Mouse (Mus musculus) spleen, adult 2 months (tissue): ENCODE results near the gene Rnf213. TPM values are rescaled to one million over a fixed set of nuclear protein-coding genes. Genes with fewer than 3 reads are reported as not detected.
A peak's percentile ranks its signal among the peaks of the same experiment; 100 is the strongest.

Experiments used
- DNase-seq, 2 experiments: peaks; one replicate each; pipeline versions ENCODE4 v3.0.0 to v3.0.0-alpha.2; 2012 to 2021; ENCODE audit warnings: low spot score in 2 of 2, low read depth in 1 of 2
- H3K27ac ChIP-seq: fragments of 200-500 bp; 2 replicates; pipeline ENCODE4 v1.5.1; 2012; ENCODE audit warnings: low read length, inconsistent platforms; ENCODE audit not compliant: insufficient read depth
- H3K27me3 ChIP-seq: fragments of 200-500 bp; 2 replicates; pipeline ENCODE4 v1.6.1; 2012; ENCODE audit warnings: mild to moderate bottlenecking, moderate library complexity, low read length, inconsistent platforms; ENCODE audit not compliant: control insufficient read depth, insufficient read depth
- H3K36me3 ChIP-seq: fragments of 200-500 bp; 2 replicates; pipeline ENCODE4 v1.6.1; 2012; ENCODE audit warnings: mild to moderate bottlenecking, low read length, inconsistent platforms; ENCODE audit not compliant: control insufficient read depth, insufficient read depth
- H3K4me1 ChIP-seq: fragments of 200-500 bp; 2 replicates; pipeline ENCODE4 v1.6.1; 2011; ENCODE audit warnings: inconsistent platforms; ENCODE audit not compliant: control insufficient read depth, insufficient read depth, insufficient read length
- H3K4me3 ChIP-seq: fragments of 200-500 bp; 2 replicates; pipeline ENCODE4 v1.5.1; 2011; ENCODE audit warnings: mild to moderate bottlenecking, inconsistent platforms; ENCODE audit not compliant: insufficient read depth, insufficient read length; ENCODE audit errors: extremely low read depth
- CTCF ChIP-seq: fragments of 200-500 bp; IDR thresholded peaks from 2 replicates; pipeline ENCODE4 v1.5.1; 2011; ENCODE audit warnings: mild to moderate bottlenecking, inconsistent platforms; ENCODE audit not compliant: insufficient read depth, insufficient read length, insufficient replicate concordance; ENCODE audit errors: extremely low read depth
- POLR2A ChIP-seq: fragments of 200-500 bp; IDR thresholded peaks from 2 replicates; pipeline ENCODE4 v1.6.1; 2011; ENCODE audit warnings: low read depth, low read length, inconsistent platforms
- WGBS: fragments of 180-500 bp; shearing (Covaris S2); methylation state at CpG from one replicate; pipeline ENCODE4 v1.1.7; 2018; 5-methylcytosine and 5-hydroxymethylcytosine counted together
- polyA plus RNA-seq: library from polyadenylated mRNA; depleted of rRNA; stranded (reverse); fragments of >200 nt; gene quantifications from 2 replicates; pipeline ENCODE4 v1.2.3, GENCODE M21; 2012

Gene Rnf213
- polyA plus RNA-seq, 1 experiment: 29.1 TPM

GRCm38 (mm10) chr11:119419327-119420118 is 26.6 kb downstream of the Rnf213 start:
- no peaks in the 10 kb centered on the region for H3K4me1 ChIP-seq
- H3K27ac ChIP-seq: no peak overlapping the region
- no peak for TF ChIP-seq POLR2A
- TF ChIP-seq CTCF: no peak
- no peak overlapping the region for H3K4me3 ChIP-seq
- no peaks in the 10 kb centered on the region for H3K27me3 ChIP-seq
- 39% methylated on average over 16 of the region's 16 CpGs for WGBS
- no peak for DNase-seq
- peaks cover 74% of the 10 kb centered on the region for H3K36me3 ChIP-seq

DNA sequence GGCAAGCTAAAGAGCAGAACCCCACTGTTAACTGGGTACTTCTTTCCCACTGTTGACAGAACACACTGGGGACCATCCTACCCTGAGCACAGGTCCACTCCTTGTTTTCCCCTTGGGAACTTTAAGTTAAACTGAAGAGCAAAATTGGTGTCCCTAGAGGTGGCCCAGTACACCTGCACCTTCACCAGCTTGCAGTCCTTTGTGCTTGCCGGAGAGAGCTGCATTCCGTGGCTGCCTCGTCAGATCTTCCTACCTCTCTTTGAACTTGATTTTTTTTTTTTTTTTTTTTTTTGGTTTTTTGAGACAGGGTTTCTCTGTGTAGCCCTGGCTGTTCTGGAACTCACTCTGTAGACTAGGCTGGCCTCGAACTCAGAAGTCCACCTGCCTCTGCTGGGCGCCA is 27.5 kb downstream of the Rnf213 start:
- H3K27ac ChIP-seq: no peak overlapping the region
- no peak overlapping the region for H3K4me3 ChIP-seq
- no peak for TF ChIP-seq CTCF
- TF ChIP-seq POLR2A: no peak
- H3K4me1 ChIP-seq: no peaks in the 10 kb centered on the region
- peaks cover 72% of the 10 kb centered on the region for H3K36me3 ChIP-seq
- no peak for DNase-seq
- WGBS: 88% methylated on average over 5 of the region's 5 CpGs
- H3K27me3 ChIP-seq: no peaks in the 10 kb centered on the region

GRCm38 (mm10) chr11:119427431-119427830 is 34.5 kb downstream of the Rnf213 start:
- peaks cover 54% of the 10 kb centered on the region for H3K36me3 ChIP-seq
- 73% methylated on average over 6 of the region's 6 CpGs for WGBS
- DNase-seq: no peak
- H3K27ac ChIP-seq: no peak overlapping the region
- H3K4me1 ChIP-seq: peaks cover 6% of the 10 kb centered on the region; the same call in 1 of the 2 replicates
- TF ChIP-seq CTCF (no peak), POLR2A (no peak)
- no peak overlapping the region for H3K4me3 ChIP-seq
- no peaks in the 10 kb centered on the region for H3K27me3 ChIP-seq

GRCm38 (mm10) chr11:119427986-119428385 is 35.1 kb downstream of the Rnf213 start:
- Histone ChIP-seq H3K27ac (no peak overlapping the region), H3K27me3 (no peaks in the 10 kb centered on the region), H3K4me3 (no peak overlapping the region), H3K36me3 (peaks cover 52% of the 10 kb centered on the region), H3K4me1 (peaks cover 6% of the 10 kb centered on the region; the same call in 1 of the 2 replicates)
- TF ChIP-seq CTCF: no peak
- TF ChIP-seq POLR2A: no peak
- 92% methylated on average over 5 of the region's 5 CpGs for WGBS
- no peak for DNase-seq

- no peak overlapping the region for H3K27ac ChIP-seq
- 6% methylated on average over 34 of the region's 35 CpGs for WGBS
- peaks cover 6% of the 10 kb centered on the region; the same call in 1 of the 2 replicates for H3K4me1 ChIP-seq
- peak; percentile 55 to 60 for DNase-seq
- no peaks in the 10 kb centered on the region for H3K27me3 ChIP-seq
- H3K36me3 ChIP-seq: peaks cover 54% of the 10 kb centered on the region
- no peak overlapping the region for H3K4me3 ChIP-seq
- no peak for TF ChIP-seq POLR2A
- no peak for TF ChIP-seq CTCF
Observed at GRCm38 (mm10) chr11:119428649-119429136, 35.8 kb downstream of the Rnf213 start.

DNA sequence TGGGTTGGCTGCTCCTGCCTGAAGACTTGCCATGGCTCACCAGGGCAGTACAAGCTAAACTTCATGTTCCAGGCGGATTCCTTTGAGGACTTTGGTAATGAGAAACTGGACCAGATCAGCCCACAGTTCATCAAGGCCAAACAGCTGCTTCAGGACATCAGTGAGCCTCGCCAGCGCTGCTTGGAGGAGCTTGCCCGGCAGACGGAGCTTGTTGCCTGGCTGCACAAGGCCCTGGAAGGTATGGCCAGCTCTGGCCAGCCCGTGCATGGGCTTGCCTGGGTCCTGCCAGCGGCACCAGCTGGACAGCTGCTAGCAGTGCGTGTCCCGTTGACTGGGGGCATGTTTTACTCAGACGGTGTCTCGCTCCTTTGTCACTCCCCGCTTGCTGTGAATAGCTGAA is 38.6 kb downstream of the Rnf213 start:
- WGBS: 96% methylated on average over 12 of the region's 12 CpGs
- peaks cover 61% of the 10 kb centered on the region for H3K36me3 ChIP-seq

DNA sequence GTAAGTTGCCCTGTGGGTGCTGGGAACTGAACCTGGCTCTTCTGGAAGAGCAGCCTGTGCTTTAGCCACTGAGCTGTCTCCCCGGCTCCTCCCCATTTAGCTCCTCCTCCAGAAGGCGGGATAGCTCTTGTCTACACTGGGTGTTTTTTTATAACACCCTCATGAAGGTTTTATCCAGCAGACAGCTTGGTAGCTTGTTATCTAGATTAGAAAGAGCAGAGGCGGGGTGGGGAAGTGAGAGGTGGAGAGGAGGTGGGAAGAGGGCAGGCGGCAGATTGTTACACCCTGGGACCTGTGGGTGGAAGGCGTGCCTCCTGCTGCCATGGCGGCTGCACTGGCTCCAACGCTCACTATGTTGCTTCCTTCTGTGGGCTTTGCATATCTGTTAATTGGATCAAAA is 39.8 kb downstream of the Rnf213 start:
- Histone ChIP-seq H3K27me3 (no peaks in the 10 kb centered on the region), H3K27ac (no peak overlapping the region), H3K4me1 (peaks cover 8% of the 10 kb centered on the region; the same call in 1 of the 2 replicates), H3K36me3 (peaks cover 56% of the 10 kb centered on the region), H3K4me3 (no peak overlapping the region)
- no peak for TF ChIP-seq CTCF
- no peak for TF ChIP-seq POLR2A
- DNase-seq: no peak
- 70% methylated on average over 7 of the region's 7 CpGs for WGBS

More for the DNA sequence above, 38.6 kb downstream of the Rnf213 start:
- no peaks in the 10 kb centered on the region for H3K27me3 ChIP-seq
- no peak for TF ChIP-seq POLR2A
- TF ChIP-seq CTCF: no peak
- H3K27ac ChIP-seq: no peak overlapping the region
- no peak for DNase-seq
- peaks cover 8% of the 10 kb centered on the region; the same call in 1 of the 2 replicates for H3K4me1 ChIP-seq
- no peak overlapping the region for H3K4me3 ChIP-seq
